Mouse (Mus musculus): ENCODE data around the gene Ell. TPM values are rescaled to one million over a fixed set of nuclear protein-coding genes. Genes with fewer than 3 reads are reported as not detected.
"Not testable (repeated sequence)": the region's sequence is repeated elsewhere in the genome, so short reads cannot be mapped to it uniquely, and the experiment has no call there.

The Ell gene
- polyA plus RNA-seq, 1 experiment = 17.8 TPM

- TF ChIP-seq CTCF (IDR thresholded peaks at IDR 0.05; ENCODE audit: control insufficient read depth, insufficient read depth, low read length) (no peak), POLR2A (IDR thresholded peaks at IDR 0.05; ENCODE audit: borderline replicate concordance, control insufficient read depth, low read depth, low read length) (no peak)
- 90% methylated on average over 16 of the region's 16 CpGs for WGBS
- peaks cover 9% of the 10 kb centered on the region for H3K4me1 ChIP-seq (ENCODE audit: control insufficient read depth, insufficient read depth, low read length)
- H3K27ac ChIP-seq (ENCODE audit: control insufficient read depth, insufficient read depth, low read depth, low read length, poor library complexity) = no peak overlapping the region
- no peak overlapping the region for H3K4me3 ChIP-seq (replicated peaks; ENCODE audit: control insufficient read depth, low read depth, low read length)
Measured at GRCm38 (mm10) chr8:70504291-70504716, 35.0 kb upstream of the Ell start.

- TF ChIP-seq CTCF (IDR thresholded peaks at IDR 0.05; ENCODE audit: control insufficient read depth, insufficient read depth, low read length) (peak; percentile 88), POLR2A (IDR thresholded peaks at IDR 0.05; ENCODE audit: borderline replicate concordance, control insufficient read depth, low read depth, low read length) (no peak)
- no peak overlapping the region for H3K27ac ChIP-seq (ENCODE audit: control insufficient read depth, insufficient read depth, low read depth, low read length, poor library complexity)
- H3K4me3 ChIP-seq (replicated peaks; ENCODE audit: control insufficient read depth, low read depth, low read length) = no peak overlapping the region
- H3K4me1 ChIP-seq (ENCODE audit: control insufficient read depth, insufficient read depth, low read length) = peaks cover 10% of the 10 kb centered on the region
- WGBS = 68% methylated on average over 3 of the region's 3 CpGs
Measured at GRCm38 (mm10) chr8:70504851-70505250, 34.4 kb upstream of the Ell start.

- Histone ChIP-seq H3K27ac (ENCODE audit: control insufficient read depth, insufficient read depth, low read depth, low read length, poor library complexity) (peak overlapping the region; percentile 67), H3K4me1 (ENCODE audit: control insufficient read depth, insufficient read depth, low read length) (peaks cover 10% of the 10 kb centered on the region), H3K4me3 (replicated peaks; ENCODE audit: control insufficient read depth, low read depth, low read length) (peak overlapping the region; percentile 72)
- WGBS = 50% methylated on average over 32 of the region's 32 CpGs
- 0 out of 2 replicates have a peak, but pooled peaks have one; percentile 22 for TF ChIP-seq POLR2A (IDR thresholded peaks at IDR 0.05; ENCODE audit: borderline replicate concordance, control insufficient read depth, low read depth, low read length)
- no peak for TF ChIP-seq CTCF (IDR thresholded peaks at IDR 0.05; ENCODE audit: control insufficient read depth, insufficient read depth, low read length)
Measured at GRCm38 (mm10) chr8:70505698-70506327, 33.4 kb upstream of the Ell start.

GRCm38 (mm10) chr8:70506328-70507026 is 32.8 kb upstream of the Ell start, which contains the start of gene Rex1bd:
Rex1bd (minus strand) TSS chr8:70506752.
- peaks cover 10% of the 10 kb centered on the region for H3K4me1 ChIP-seq (ENCODE audit: control insufficient read depth, insufficient read depth, low read length)
- H3K4me3 ChIP-seq (replicated peaks; ENCODE audit: control insufficient read depth, low read depth, low read length) = peak within 1 kb of the TSS; percentile 72
- H3K27ac ChIP-seq (ENCODE audit: control insufficient read depth, insufficient read depth, low read depth, low read length, poor library complexity) = peak within 1 kb of the TSS; percentile 67
- 5% methylated on average over 40 of the region's 40 CpGs for WGBS
- TF ChIP-seq POLR2A (IDR thresholded peaks at IDR 0.05; ENCODE audit: borderline replicate concordance, control insufficient read depth, low read depth, low read length) = peak; percentile 63; the same call in 1 of the 2 replicates
- peak; percentile 75 for TF ChIP-seq CTCF (IDR thresholded peaks at IDR 0.05; ENCODE audit: control insufficient read depth, insufficient read depth, low read length)

GRCm38 (mm10) chr8:70507027-70507393 is 32.2 kb upstream of the Ell start:
- 82% methylated on average over 5 of the region's 5 CpGs for WGBS
- Histone ChIP-seq H3K27ac (ENCODE audit: control insufficient read depth, insufficient read depth, low read depth, low read length, poor library complexity) (no peak overlapping the region), H3K4me1 (ENCODE audit: control insufficient read depth, insufficient read depth, low read length) (peaks cover 10% of the 10 kb centered on the region), H3K4me3 (replicated peaks; ENCODE audit: control insufficient read depth, low read depth, low read length) (no peak overlapping the region)
- no peak for TF ChIP-seq POLR2A (IDR thresholded peaks at IDR 0.05; ENCODE audit: borderline replicate concordance, control insufficient read depth, low read depth, low read length)
- no peak for TF ChIP-seq CTCF (IDR thresholded peaks at IDR 0.05; ENCODE audit: control insufficient read depth, insufficient read depth, low read length)

- Histone ChIP-seq H3K4me3 (replicated peaks; ENCODE audit: control insufficient read depth, low read depth, low read length) (peak overlapping the region; percentile 72), H3K27ac (ENCODE audit: control insufficient read depth, insufficient read depth, low read depth, low read length, poor library complexity) (peak overlapping the region; percentile 87), H3K4me1 (ENCODE audit: control insufficient read depth, insufficient read depth, low read length) (peaks cover 9% of the 10 kb centered on the region)
- TF ChIP-seq CTCF (IDR thresholded peaks at IDR 0.05; ENCODE audit: control insufficient read depth, insufficient read depth, low read length) (no peak), POLR2A (IDR thresholded peaks at IDR 0.05; ENCODE audit: borderline replicate concordance, control insufficient read depth, low read depth, low read length) (no peak)
- WGBS = 10% methylated on average over 25 of the region's 25 CpGs
Measured at GRCm38 (mm10) chr8:70509281-70509952, 29.8 kb upstream of the Ell start.

- peaks cover 9% of the 10 kb centered on the region for H3K4me1 ChIP-seq (ENCODE audit: control insufficient read depth, insufficient read depth, low read length)
- peak; percentile 76; the same call in 1 of the 2 replicates for TF ChIP-seq POLR2A (IDR thresholded peaks at IDR 0.05; ENCODE audit: borderline replicate concordance, control insufficient read depth, low read depth, low read length)
- TF ChIP-seq CTCF (IDR thresholded peaks at IDR 0.05; ENCODE audit: control insufficient read depth, insufficient read depth, low read length) = no peak
- WGBS = under 1% methylated on average over 74 of the region's 74 CpGs
Measured at GRCm38 (mm10) chr8:70510228-70510915, 28.9 kb upstream of the Ell start, which contains the start of gene Uba52. Uba52 (minus strand) TSS chr8:70510801.

GRCm38 (mm10) chr8:70511174-70511573 is 28.1 kb upstream of the Ell start:
- Histone ChIP-seq H3K4me3 (replicated peaks; ENCODE audit: control insufficient read depth, low read depth, low read length) (peak overlapping the region; percentile 72), H3K27ac (ENCODE audit: control insufficient read depth, insufficient read depth, low read depth, low read length, poor library complexity) (peak overlapping the region; percentile 87; the same call in 1 of the 2 replicates)
- WGBS = 44% methylated on average over 6 of the region's 6 CpGs
- not testable (repeated sequence) for H3K4me1 ChIP-seq (ENCODE audit: control insufficient read depth, insufficient read depth, low read length)

More at GRCm38 (mm10) chr8:70510228-70510915, 28.9 kb upstream of the Ell start, which contains the start of gene Uba52:
- H3K4me3 ChIP-seq (replicated peaks; ENCODE audit: control insufficient read depth, low read depth, low read length) = peak within 1 kb of the TSS; percentile 72
- H3K27ac ChIP-seq (ENCODE audit: control insufficient read depth, insufficient read depth, low read depth, low read length, poor library complexity) = peak within 1 kb of the TSS; percentile 87

Data from bone marrow, adult 2 months (tissue).